Mouse (Mus musculus): ENCODE measurements at regions not wholly inside any gene's neighbourhood (a gene's known extent, or its start where the extent isn't known, plus 50 kb on each side); places are given as distances from the start of the nearest gene placed in this dataset.

DNA sequence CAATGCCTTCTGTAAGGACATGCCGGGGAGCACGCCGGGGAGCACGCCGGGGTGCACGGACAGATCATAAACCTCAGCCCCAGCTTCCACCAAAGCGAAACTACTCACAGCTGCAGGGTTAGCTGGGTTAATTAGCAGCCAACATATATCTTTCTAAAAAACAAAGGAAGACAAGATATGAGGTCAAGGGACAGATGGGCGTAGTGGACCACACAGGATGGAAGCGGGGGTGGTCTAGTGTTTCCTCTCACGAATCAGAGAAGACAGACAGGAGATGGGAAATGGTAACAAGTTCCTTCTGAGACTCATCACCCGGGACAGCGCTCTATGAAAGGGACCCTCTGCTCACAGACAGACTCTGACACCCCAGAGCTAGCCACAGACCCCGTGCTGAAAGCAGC, 60.0 kb upstream of the Ajap1 start:
- no peaks in the 10 kb centered on the region for H3K9me3 ChIP-seq (ENCODE audit: control insufficient read depth, low read length)
- ATAC-seq, result no peak
- H3K4me3 ChIP-seq (replicated peaks; ENCODE audit: low read length), result no peak overlapping the region
- no peak overlapping the region for H3K9ac ChIP-seq (replicated peaks; ENCODE audit: low read depth, low read length)
- H3K27ac ChIP-seq (ENCODE audit: low read length), result no peak overlapping the region
- WGBS, result 83% methylated on average over 13 of the region's 13 CpGs
- no peak overlapping the region for H3K4me2 ChIP-seq (ENCODE audit: low read length)
- no peaks in the 10 kb centered on the region; the same call in 1 of the 2 replicates for H3K27me3 ChIP-seq (replicated peaks; ENCODE audit: control insufficient read depth, insufficient read depth, low read length)
- H3K4me1 ChIP-seq (replicated peaks; ENCODE audit: control insufficient read depth, insufficient read depth, low read length), result peaks cover 6% of the 10 kb centered on the region; the same call in 1 of the 2 replicates
- no peaks in the 10 kb centered on the region for H3K36me3 ChIP-seq (ENCODE audit: control insufficient read depth, insufficient read depth)

DNA sequence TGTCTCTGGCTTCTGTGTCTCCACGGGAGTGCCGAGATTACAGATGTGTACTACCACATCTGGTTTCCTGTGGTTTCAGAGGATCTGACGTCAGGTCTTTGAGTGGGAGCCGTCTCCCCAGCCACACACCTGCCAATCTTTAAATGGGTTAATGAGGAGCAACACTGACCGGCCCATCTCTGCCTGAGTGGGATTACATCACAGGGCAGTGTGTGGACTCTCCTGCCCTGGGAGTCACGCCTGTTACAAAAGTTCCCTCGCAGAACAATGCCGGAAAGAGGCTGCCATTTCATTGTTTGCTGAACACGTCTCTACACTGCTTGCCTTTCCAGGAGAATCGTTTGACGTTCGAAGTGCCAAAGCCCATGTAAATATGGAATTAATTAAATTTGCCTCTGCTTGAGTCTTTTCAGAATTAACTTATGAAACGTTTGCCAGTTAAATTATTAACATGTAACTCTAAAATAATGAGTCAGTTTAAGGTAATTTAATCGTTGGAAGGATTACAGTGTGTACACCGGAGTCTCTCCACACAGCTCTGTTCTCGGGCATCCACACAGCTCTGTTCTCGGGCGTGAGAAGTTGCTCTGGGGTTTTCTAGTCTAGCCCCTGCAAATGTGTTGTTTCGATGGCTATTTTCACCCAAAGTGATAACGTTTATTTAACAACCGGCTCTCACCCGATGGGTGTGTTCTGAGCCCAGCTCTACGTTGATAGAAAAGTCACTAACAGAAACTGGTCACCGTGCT, 61.5 kb upstream of the Ajap1 start:
- Histone ChIP-seq H3K36me3 (ENCODE audit: control insufficient read depth, insufficient read depth) (no peaks in the 10 kb centered on the region), H3K4me2 (ENCODE audit: low read length) (no peak overlapping the region), H3K4me3 (replicated peaks; ENCODE audit: low read length) (no peak overlapping the region), H3K9ac (replicated peaks; ENCODE audit: low read depth, low read length) (no peak overlapping the region), H3K4me1 (replicated peaks; ENCODE audit: control insufficient read depth, insufficient read depth, low read length) (peaks cover 8% of the 10 kb centered on the region; the same call in 1 of the 2 replicates), H3K27me3 (replicated peaks; ENCODE audit: control insufficient read depth, insufficient read depth, low read length) (no peaks in the 10 kb centered on the region; the same call in 1 of the 2 replicates), H3K27ac (ENCODE audit: low read length) (no peak overlapping the region), H3K9me3 (ENCODE audit: control insufficient read depth, low read length) (no peaks in the 10 kb centered on the region)
- ATAC-seq, result no peak
- 42% methylated on average over 24 of the region's 24 CpGs for WGBS

DNA sequence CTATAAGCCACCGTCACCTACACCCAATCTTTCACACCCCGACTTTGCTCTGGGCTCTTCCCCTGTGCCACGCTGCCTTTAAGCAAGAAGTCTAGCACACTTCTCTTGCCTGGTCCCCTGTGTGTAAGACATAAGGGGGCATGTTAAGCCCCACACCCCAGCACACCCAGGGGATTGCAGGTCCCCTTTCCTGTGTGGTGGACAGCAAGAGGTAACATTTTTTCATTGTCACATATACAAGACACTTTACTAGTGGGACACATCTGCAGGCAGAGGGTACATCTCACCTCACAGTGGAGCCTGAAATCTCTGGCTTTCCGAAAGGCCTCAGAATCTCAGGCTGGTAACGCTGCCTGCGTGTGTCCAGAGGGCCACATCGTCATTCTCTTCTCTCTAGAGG, 64.1 kb upstream of the Ajap1 start:
- Histone ChIP-seq H3K9ac (replicated peaks; ENCODE audit: low read depth, low read length) (no peak overlapping the region), H3K27ac (ENCODE audit: low read length) (no peak overlapping the region), H3K9me3 (ENCODE audit: control insufficient read depth, low read length) (no peaks in the 10 kb centered on the region), H3K4me1 (replicated peaks; ENCODE audit: control insufficient read depth, insufficient read depth, low read length) (peaks cover 8% of the 10 kb centered on the region; the same call in 1 of the 2 replicates), H3K27me3 (replicated peaks; ENCODE audit: control insufficient read depth, insufficient read depth, low read length) (no peaks in the 10 kb centered on the region; the same call in 1 of the 2 replicates), H3K36me3 (ENCODE audit: control insufficient read depth, insufficient read depth) (no peaks in the 10 kb centered on the region), H3K4me3 (replicated peaks; ENCODE audit: low read length) (no peak overlapping the region), H3K4me2 (ENCODE audit: low read length) (no peak overlapping the region)
- no peak for ATAC-seq
- WGBS, result 93% methylated on average over 7 of the region's 7 CpGs

DNA sequence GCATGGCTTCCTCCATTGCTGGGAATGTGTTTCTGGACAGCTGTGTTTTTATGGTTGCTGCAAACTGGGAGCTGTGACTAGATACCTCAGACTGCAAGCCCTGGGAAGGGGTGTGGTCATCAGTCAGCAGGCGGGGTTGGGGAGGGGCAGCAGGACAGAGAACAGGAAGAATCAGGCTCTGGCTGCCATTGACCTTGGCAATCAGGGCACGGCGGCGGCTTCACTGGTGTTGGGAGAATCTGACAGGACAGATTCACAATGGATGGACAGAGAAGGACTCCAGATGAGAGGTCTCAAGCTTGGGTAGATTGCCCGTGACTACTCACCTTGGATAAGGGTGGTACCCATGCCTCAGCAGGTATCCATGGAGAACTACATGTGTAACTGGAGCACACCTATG, 64.5 kb upstream of the Ajap1 start:
- no peak for ATAC-seq
- Histone ChIP-seq H3K36me3 (ENCODE audit: control insufficient read depth, insufficient read depth) (no peaks in the 10 kb centered on the region), H3K4me2 (ENCODE audit: low read length) (no peak overlapping the region), H3K27me3 (replicated peaks; ENCODE audit: control insufficient read depth, insufficient read depth, low read length) (no peaks in the 10 kb centered on the region; the same call in 1 of the 2 replicates), H3K9ac (replicated peaks; ENCODE audit: low read depth, low read length) (no peak overlapping the region), H3K9me3 (ENCODE audit: control insufficient read depth, low read length) (no peaks in the 10 kb centered on the region), H3K4me1 (replicated peaks; ENCODE audit: control insufficient read depth, insufficient read depth, low read length) (peaks cover 8% of the 10 kb centered on the region; the same call in 1 of the 2 replicates), H3K4me3 (replicated peaks; ENCODE audit: low read length) (no peak overlapping the region), H3K27ac (ENCODE audit: low read length) (no peak overlapping the region)
- WGBS, result 88% methylated on average over 5 of the region's 5 CpGs

DNA sequence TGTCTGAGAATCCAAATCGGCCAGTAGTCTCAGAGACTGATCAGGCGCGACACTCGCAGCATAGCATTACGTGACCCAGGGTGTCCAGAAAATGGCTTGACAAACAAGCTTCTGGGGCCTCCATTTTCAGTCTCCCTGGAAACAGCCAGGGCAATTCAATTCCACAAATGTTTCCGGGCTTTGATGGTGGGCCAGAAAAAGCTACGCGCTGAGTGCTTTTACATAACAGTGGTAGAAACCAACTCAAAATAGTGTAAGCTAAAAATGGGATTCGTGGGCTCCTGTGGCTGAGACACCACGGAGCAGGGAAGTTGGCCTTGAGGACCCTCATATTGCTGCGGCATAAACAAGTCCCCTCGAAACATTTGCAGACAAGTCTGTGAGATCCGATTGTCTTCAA, 65.3 kb upstream of the Ajap1 start:
- no peaks in the 10 kb centered on the region; the same call in 1 of the 2 replicates for H3K27me3 ChIP-seq (replicated peaks; ENCODE audit: control insufficient read depth, insufficient read depth, low read length)
- no peak overlapping the region for H3K4me2 ChIP-seq (ENCODE audit: low read length)
- WGBS, result 55% methylated on average over 13 of the region's 13 CpGs
- no peak overlapping the region for H3K9ac ChIP-seq (replicated peaks; ENCODE audit: low read depth, low read length)
- no peak overlapping the region for H3K27ac ChIP-seq (ENCODE audit: low read length)
- H3K36me3 ChIP-seq (ENCODE audit: control insufficient read depth, insufficient read depth), result no peaks in the 10 kb centered on the region
- no peak overlapping the region for H3K4me3 ChIP-seq (replicated peaks; ENCODE audit: low read length)
- H3K9me3 ChIP-seq (ENCODE audit: control insufficient read depth, low read length), result no peaks in the 10 kb centered on the region
- no peak for ATAC-seq
- peaks cover 8% of the 10 kb centered on the region for H3K4me1 ChIP-seq (replicated peaks; ENCODE audit: control insufficient read depth, insufficient read depth, low read length)

DNA sequence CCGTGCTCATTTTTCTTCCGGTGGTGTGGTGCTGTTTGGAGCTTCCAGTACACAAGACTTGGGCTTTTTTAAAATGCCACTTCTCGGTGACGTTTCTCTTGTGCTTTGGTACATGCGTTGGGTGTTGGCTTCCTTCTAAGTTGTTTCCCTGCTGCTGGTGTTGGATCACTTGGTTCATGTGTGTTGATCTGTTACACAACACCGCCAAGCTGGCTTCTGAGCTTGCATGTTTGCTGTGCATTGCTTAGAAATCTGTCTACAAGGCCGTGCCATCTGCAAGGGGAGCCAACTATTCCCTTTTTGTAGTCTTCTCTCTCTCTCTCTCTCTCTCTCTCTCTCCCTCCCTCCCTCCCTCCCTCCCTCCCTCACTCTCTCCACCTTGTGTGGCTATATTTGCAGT, 68.7 kb upstream of the Ajap1 start:
- Histone ChIP-seq H3K27me3 (replicated peaks; ENCODE audit: control insufficient read depth, insufficient read depth, low read length) (no peaks in the 10 kb centered on the region), H3K9me3 (ENCODE audit: control insufficient read depth, low read length) (no peaks in the 10 kb centered on the region), H3K4me1 (replicated peaks; ENCODE audit: control insufficient read depth, insufficient read depth, low read length) (peaks cover 2% of the 10 kb centered on the region; the same call in 1 of the 2 replicates), H3K9ac (replicated peaks; ENCODE audit: low read depth, low read length) (no peak overlapping the region), H3K4me3 (replicated peaks; ENCODE audit: low read length) (no peak overlapping the region), H3K27ac (ENCODE audit: low read length) (no peak overlapping the region), H3K4me2 (ENCODE audit: low read length) (no peak overlapping the region), H3K36me3 (ENCODE audit: control insufficient read depth, insufficient read depth) (no peaks in the 10 kb centered on the region)
- ATAC-seq, result no peak
- WGBS, result 80% methylated on average over 7 of the region's 7 CpGs

DNA sequence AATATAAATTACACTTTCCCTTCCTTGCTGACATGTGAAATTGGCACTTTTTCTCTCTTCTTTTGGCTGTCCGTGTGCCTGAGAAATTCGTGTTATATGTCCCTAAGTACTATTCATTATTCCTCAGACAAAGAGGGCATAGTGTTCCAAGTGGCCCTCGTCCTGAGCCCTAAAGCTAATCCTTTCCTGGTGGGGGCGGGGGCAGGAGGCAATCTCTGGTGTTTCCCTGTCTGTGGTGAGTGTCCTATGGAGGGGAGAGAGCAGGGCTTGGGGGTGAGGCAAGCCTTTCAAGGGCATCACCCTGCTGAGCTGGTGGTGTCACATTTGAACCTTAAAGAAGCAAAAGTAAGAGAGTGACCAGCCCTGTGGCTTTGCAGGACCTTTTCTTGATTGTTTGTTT, 69.9 kb upstream of the Ajap1 start:
- H3K4me2 ChIP-seq (ENCODE audit: low read length), result no peak overlapping the region
- H3K9ac ChIP-seq (replicated peaks; ENCODE audit: low read depth, low read length), result no peak overlapping the region
- H3K27me3 ChIP-seq (replicated peaks; ENCODE audit: control insufficient read depth, insufficient read depth, low read length), result no peaks in the 10 kb centered on the region
- 5% methylated on average over 4 of the region's 4 CpGs for WGBS
- H3K9me3 ChIP-seq (ENCODE audit: control insufficient read depth, low read length), result no peaks in the 10 kb centered on the region
- no peak overlapping the region for H3K27ac ChIP-seq (ENCODE audit: low read length)
- no peak for ATAC-seq
- H3K4me3 ChIP-seq (replicated peaks; ENCODE audit: low read length), result no peak overlapping the region
- no peaks in the 10 kb centered on the region for H3K36me3 ChIP-seq (ENCODE audit: control insufficient read depth, insufficient read depth)
- peaks cover 2% of the 10 kb centered on the region; the same call in 1 of the 2 replicates for H3K4me1 ChIP-seq (replicated peaks; ENCODE audit: control insufficient read depth, insufficient read depth, low read length)

DNA sequence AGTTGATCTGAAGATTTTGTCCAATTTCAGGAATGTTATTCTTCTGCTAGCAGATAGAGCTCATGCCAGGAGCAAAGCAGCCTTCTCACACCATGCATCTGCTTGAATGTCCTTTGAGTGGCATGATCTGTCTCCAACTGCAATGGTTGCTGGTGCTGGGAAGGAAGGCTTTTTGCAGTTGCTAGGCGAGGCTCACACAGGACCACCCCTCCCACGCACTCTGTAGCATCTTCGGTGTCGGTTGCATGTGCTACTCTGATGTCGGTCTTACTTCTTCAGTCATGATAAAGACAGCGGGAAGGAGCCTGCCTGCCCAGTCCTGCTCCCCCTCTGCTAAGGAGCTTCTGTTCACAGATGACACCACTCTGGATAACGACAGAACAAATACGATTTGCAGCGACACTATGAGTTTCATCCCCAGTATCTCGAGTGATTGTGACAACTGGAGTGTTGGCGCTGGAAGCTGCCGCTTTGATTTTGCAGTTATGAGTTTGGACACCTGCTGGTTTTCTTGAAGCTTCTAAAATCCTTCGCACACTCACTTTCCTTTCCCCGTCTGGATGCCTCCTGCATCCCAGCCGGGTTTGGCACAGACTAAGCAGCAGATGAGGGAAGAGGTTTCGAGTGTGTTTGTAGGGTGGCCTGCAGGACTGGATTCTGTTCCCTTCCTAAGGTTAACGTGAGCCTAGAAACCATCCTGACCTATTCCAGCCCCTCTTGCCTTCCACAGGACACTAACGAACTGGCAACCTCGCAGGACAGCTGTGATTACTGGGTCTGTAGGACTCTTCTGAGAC, 75.4 kb upstream of the Ajap1 start:
- Histone ChIP-seq H3K4me1 (replicated peaks; ENCODE audit: control insufficient read depth, insufficient read depth, low read length) (no peaks in the 10 kb centered on the region), H3K4me2 (ENCODE audit: low read length) (no peak overlapping the region), H3K9ac (replicated peaks; ENCODE audit: low read depth, low read length) (no peak overlapping the region), H3K36me3 (ENCODE audit: control insufficient read depth, insufficient read depth) (no peaks in the 10 kb centered on the region), H3K27me3 (replicated peaks; ENCODE audit: control insufficient read depth, insufficient read depth, low read length) (no peaks in the 10 kb centered on the region), H3K27ac (ENCODE audit: low read length) (no peak overlapping the region), H3K4me3 (replicated peaks; ENCODE audit: low read length) (no peak overlapping the region), H3K9me3 (ENCODE audit: control insufficient read depth, low read length) (no peaks in the 10 kb centered on the region)
- 69% methylated on average over 19 of the region's 19 CpGs for WGBS
- ATAC-seq, result no peak

DNA sequence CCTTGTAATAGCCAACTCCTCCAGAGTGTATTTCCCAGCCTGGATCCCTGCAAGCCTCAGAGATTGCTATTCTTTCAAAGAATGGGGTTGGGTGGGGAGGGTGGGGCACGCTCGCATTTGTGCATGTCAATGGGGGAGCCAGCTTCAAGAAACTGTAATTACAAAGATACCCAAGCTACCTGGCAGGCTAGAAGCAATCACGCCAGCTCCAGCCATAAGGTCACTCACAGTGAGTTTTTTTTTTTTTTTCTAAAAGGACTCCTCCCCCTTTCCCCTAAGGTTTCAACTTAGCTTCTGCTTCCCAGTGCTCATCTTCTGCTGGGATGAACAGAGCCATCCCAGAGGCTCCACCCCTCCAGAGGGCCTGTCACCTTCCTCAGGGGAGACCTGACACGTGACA, 77.0 kb upstream of the Ajap1 start:
- Histone ChIP-seq H3K9ac (replicated peaks; ENCODE audit: low read depth, low read length) (no peak overlapping the region), H3K4me3 (replicated peaks; ENCODE audit: low read length) (no peak overlapping the region), H3K36me3 (ENCODE audit: control insufficient read depth, insufficient read depth) (no peaks in the 10 kb centered on the region), H3K4me2 (ENCODE audit: low read length) (no peak overlapping the region), H3K4me1 (replicated peaks; ENCODE audit: control insufficient read depth, insufficient read depth, low read length) (no peaks in the 10 kb centered on the region), H3K27ac (ENCODE audit: low read length) (no peak overlapping the region), H3K27me3 (replicated peaks; ENCODE audit: control insufficient read depth, insufficient read depth, low read length) (no peaks in the 10 kb centered on the region), H3K9me3 (ENCODE audit: control insufficient read depth, low read length) (no peaks in the 10 kb centered on the region)
- WGBS, result 61% methylated on average over 4 of the region's 4 CpGs
- ATAC-seq, result no peak

Data from forebrain, embryonic 16.5 days (tissue).